Mouse (Mus musculus) heart, postnatal 0 days (tissue): ENCODE measurements around the gene Mab21l3. TPM values are rescaled to one million over a fixed set of nuclear protein-coding genes. Genes with fewer than 3 reads are reported as not detected.

Source experiments
- ATAC-seq: fragments of 200-750 bp; cut with Nextera tagmentation; 2 replicates; pipeline ENCODE4 v1.8.0; 2017; ENCODE audit warnings: low read depth, moderate number of reproducible peaks, moderate library complexity; ENCODE audit not compliant: insufficient read depth
- DNase-seq: peaks from one replicate; pipeline ENCODE4 v3.0.0-alpha.2; 2016; ENCODE audit warnings: low spot score
- H3K27ac ChIP-seq: fragments of 300-500 bp; sonication (generic); 2 replicates; pipeline ENCODE4 v1.5.1; 2014; ENCODE audit warnings: low read depth, mild to moderate bottlenecking
- H3K27me3 ChIP-seq: fragments of 300-500 bp; sonication (generic); 2 replicates; pipeline ENCODE4 v1.6.1; 2014; ENCODE audit warnings: low read length, mixed read lengths; ENCODE audit not compliant: control insufficient read depth, insufficient read depth
- H3K36me3 ChIP-seq: fragments of 300-500 bp; sonication (generic); replicated peaks from 2 replicates; pipeline ENCODE4 v1.6.1; 2014; ENCODE audit warnings: low read length, mixed read lengths; ENCODE audit not compliant: control insufficient read depth, insufficient read depth
- H3K4me1 ChIP-seq: fragments of 300-500 bp; sonication (generic); 2 replicates; pipeline ENCODE4 v1.6.1; 2014; ENCODE audit warnings: antibody characterized with exemption; ENCODE audit not compliant: control insufficient read depth, insufficient read depth
- H3K4me2 ChIP-seq: fragments of 300-500 bp; sonication (generic); 2 replicates; pipeline ENCODE4 v1.6.1; 2014; ENCODE audit warnings: low read depth, mild to moderate bottlenecking, low read length, moderate library complexity
- H3K4me3 ChIP-seq: fragments of 300-500 bp; sonication (generic); 2 replicates; pipeline ENCODE4 v1.5.1; 2014; ENCODE audit warnings: low read depth, low read length
- H3K9ac ChIP-seq: fragments of 300-500 bp; sonication (generic); replicated peaks from 2 replicates; pipeline ENCODE4 v1.6.1; 2014; ENCODE audit warnings: low read depth, low read length, mixed read lengths
- H3K9me3 ChIP-seq: fragments of 300-500 bp; sonication (generic); replicated peaks from 2 replicates; pipeline ENCODE4 v1.6.1; 2016; ENCODE audit warnings: low read length; ENCODE audit not compliant: control insufficient read depth
- CTCF ChIP-seq: IDR thresholded peaks from 2 replicates; pipeline ENCODE4 v1.5.1; 2016; ENCODE audit warnings: antibody characterized with exemption, control low read depth, low read depth
- EP300 ChIP-seq: IDR thresholded peaks from 2 replicates; pipeline ENCODE4 v1.6.1; 2016; ENCODE audit warnings: antibody characterized with exemption, low read depth
- WGBS: fragments of 180-500 bp; shearing (Covaris S2); extraction: QIAGEN DNeasy Blood & Tissue Kit; methylation state at CpG from one replicate; pipeline ENCODE4 v1.1.7; 2014; 5-methylcytosine and 5-hydroxymethylcytosine counted together
- polyA plus RNA-seq: library from polyadenylated mRNA; unstranded; fragments of >200 nt; fragmentation: Nextera tagmentation; extraction: Ambion mirVana; gene quantifications from 2 replicates; pipeline ENCODE4 v1.2.1, GENCODE M21; 2015
- total RNA-seq: library from RNA; depleted of rRNA; stranded (reverse); fragments of >200 nt; gene quantifications from 2 replicates; pipeline ENCODE4 v1.2.3, GENCODE M21; 2014; ENCODE audit warnings: low replicate concordance

Gene Mab21l3
- total and polyA plus RNA-seq, 2 experiments from 2014 or later, result 0.10 to 1.6 TPM

GRCm38 (mm10) chr3:101795387-101796039 lies 53.2 kb downstream of the Mab21l3 start:
- DNase-seq (no peak), ATAC-seq (no peak)
- H3K4me2 ChIP-seq, result no peak overlapping the region
- no peaks in the 10 kb centered on the region for H3K36me3 ChIP-seq
- no peak overlapping the region for H3K4me3 ChIP-seq
- H3K27me3 ChIP-seq, result no peaks in the 10 kb centered on the region
- peaks cover 17% of the 10 kb centered on the region for H3K4me1 ChIP-seq
- H3K27ac ChIP-seq, result no peak overlapping the region
- no peaks in the 10 kb centered on the region for H3K9me3 ChIP-seq
- TF ChIP-seq CTCF (0 out of 2 replicates have a peak, but pooled peaks have one; percentile 16), EP300 (no peak)
- no peak overlapping the region for H3K9ac ChIP-seq
- 66% methylated on average over 15 of the region's 15 CpGs for WGBS

DNA sequence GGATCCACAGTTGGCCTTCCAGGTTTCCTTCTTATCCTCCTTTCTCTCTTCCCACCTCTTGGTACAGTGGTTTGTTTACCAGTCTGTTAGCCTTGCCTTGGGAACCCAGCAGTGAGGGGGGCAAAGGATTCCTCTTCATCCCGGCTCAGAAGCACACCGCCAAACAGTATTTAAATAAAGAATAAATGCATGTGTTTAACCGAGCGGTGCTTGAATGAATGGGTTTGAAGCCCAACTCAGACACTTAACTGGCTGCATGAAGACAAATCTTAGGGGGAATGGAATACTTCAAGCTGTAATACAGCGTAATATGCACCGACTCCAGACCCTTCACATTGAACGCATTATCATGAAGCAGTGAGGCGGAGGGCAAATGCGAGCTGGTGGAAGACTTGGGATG lies 54.1 kb downstream of the Mab21l3 start:
- WGBS, result 90% methylated on average over 9 of the region's 9 CpGs
- Histone ChIP-seq H3K9me3 (no peaks in the 10 kb centered on the region), H3K27ac (no peak overlapping the region), H3K4me3 (no peak overlapping the region), H3K4me1 (peaks cover 17% of the 10 kb centered on the region), H3K9ac (no peak overlapping the region), H3K4me2 (no peak overlapping the region), H3K36me3 (no peaks in the 10 kb centered on the region), H3K27me3 (no peaks in the 10 kb centered on the region)
- DNase-seq, result no peak
- TF ChIP-seq EP300, result no peak
- TF ChIP-seq CTCF, result no peak
- no peak for ATAC-seq

GRCm38 (mm10) chr3:101794026-101794425 lies 54.7 kb downstream of the Mab21l3 start:
- Histone ChIP-seq H3K9me3 (no peaks in the 10 kb centered on the region), H3K27me3 (no peaks in the 10 kb centered on the region), H3K4me1 (peaks cover 17% of the 10 kb centered on the region), H3K4me2 (no peak overlapping the region), H3K4me3 (no peak overlapping the region), H3K27ac (no peak overlapping the region), H3K36me3 (no peaks in the 10 kb centered on the region), H3K9ac (no peak overlapping the region)
- DNase-seq, result no peak
- 82% methylated on average over 5 of the region's 5 CpGs for WGBS
- TF ChIP-seq EP300 (no peak), CTCF (no peak)
- ATAC-seq, result no peak

DNA sequence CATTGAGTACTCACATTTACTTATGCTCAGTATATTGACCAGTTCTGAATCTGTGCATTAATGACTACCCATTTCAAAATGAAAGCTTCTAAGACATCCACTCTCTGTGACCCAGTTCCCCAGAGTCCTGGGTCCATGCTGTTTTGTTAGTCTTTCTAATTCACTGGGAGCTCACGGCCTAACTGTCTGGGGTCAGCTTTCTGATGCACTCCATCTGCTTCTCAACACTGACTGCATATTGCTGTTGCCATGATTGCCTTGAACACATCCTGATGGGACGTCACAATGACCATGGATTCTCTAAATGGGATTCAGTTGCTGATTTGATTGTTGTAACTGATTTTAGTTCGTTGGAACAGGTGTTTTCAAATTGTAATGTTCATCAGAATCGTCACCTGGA lies 56.6 kb downstream of the Mab21l3 start:
- no peaks in the 10 kb centered on the region for H3K36me3 ChIP-seq
- DNase-seq (no peak), ATAC-seq (no peak)
- no peak overlapping the region for H3K4me2 ChIP-seq
- no peak overlapping the region for H3K9ac ChIP-seq
- no peak for TF ChIP-seq EP300
- no peak overlapping the region for H3K4me3 ChIP-seq
- no peak overlapping the region for H3K27ac ChIP-seq
- 81% methylated on average over 4 of the region's 4 CpGs for WGBS
- no peaks in the 10 kb centered on the region for H3K27me3 ChIP-seq
- H3K9me3 ChIP-seq, result no peaks in the 10 kb centered on the region
- peaks cover 15% of the 10 kb centered on the region for H3K4me1 ChIP-seq

- Histone ChIP-seq H3K27ac (no peak overlapping the region), H3K27me3 (no peaks in the 10 kb centered on the region), H3K4me2 (no peak overlapping the region), H3K4me1 (no peaks in the 10 kb centered on the region), H3K9ac (no peak overlapping the region), H3K36me3 (no peaks in the 10 kb centered on the region), H3K4me3 (no peak overlapping the region), H3K9me3 (no peaks in the 10 kb centered on the region)
- WGBS, result 85% methylated on average over 10 of the region's 10 CpGs
- DNase-seq (no peak), ATAC-seq (peak; percentile 18; the same call in 1 of the 2 replicates)
- TF ChIP-seq EP300, result no peak
- no peak for TF ChIP-seq CTCF
These were observed 63.9 kb downstream of the Mab21l3 start for GRCm38 (mm10) chr3:101784768-101785424.
